Mouse (Mus musculus) stomach, postnatal 0 days (tissue): ENCODE data around the gene Rubcn.

ENCODE experiments used
- CTCF ChIP-seq: IDR thresholded peaks from 2 replicates; pipeline ENCODE4 v1.5.1; 2016; ENCODE audit warnings: antibody characterized with exemption, low read depth, mild to moderate bottlenecking, moderate library complexity
- EP300 ChIP-seq: optimal IDR thresholded peaks from 2 replicates; pipeline ENCODE3; 2016; ENCODE audit warnings: antibody characterized with exemption

GRCm38 (mm10) chr16:32795177-32795576, 82.4 kb downstream of the Rubcn start:
- TF ChIP-seq CTCF (no peak), EP300 (no peak)
